Mouse (Mus musculus) heart, adult 8-10 months (tissue): Measurements from ENCODE around the gene Msgn1. TPM values are rescaled to one million over a fixed set of nuclear protein-coding genes. Genes with fewer than 3 reads are reported as not detected.
A peak's percentile ranks its signal among the peaks of the same experiment; 100 is the strongest.

ENCODE experiments used
- DNase-seq: peaks from one replicate; pipeline ENCODE4 v3.0.0; 2022; ENCODE audit warnings: low spot score
- total RNA-seq, 4 experiments: library from RNA; stranded (reverse); gene quantifications; 2 replicates each; pipeline ENCODE4 v1.2.4; 2022

Gene Msgn1
- total RNA-seq: not detected

DNA sequence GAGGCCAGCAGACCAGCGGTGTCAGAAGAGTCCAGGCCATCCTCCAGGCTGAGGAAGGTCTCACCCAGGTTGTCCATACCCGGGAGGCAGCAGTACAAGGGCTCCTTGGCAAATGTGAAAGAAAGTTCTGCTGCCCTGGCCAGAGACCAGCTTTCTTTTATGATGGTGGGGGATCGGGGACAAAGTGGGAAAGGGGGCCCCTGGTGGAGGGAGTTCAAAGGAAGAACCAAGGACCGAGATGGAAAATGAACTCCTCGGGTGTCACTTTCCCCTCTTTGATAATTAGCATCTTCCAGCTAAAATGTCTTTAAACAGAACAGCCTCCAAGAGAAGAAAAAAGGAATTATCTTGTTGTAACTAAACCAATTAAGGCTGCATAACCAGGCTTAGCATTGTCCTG is at the start of gene Msgn1:
TSS of gene Msgn1 (minus strand) at position 101 of the 400 bp plus-strand sequence.
- DNase-seq: no peak

DNA sequence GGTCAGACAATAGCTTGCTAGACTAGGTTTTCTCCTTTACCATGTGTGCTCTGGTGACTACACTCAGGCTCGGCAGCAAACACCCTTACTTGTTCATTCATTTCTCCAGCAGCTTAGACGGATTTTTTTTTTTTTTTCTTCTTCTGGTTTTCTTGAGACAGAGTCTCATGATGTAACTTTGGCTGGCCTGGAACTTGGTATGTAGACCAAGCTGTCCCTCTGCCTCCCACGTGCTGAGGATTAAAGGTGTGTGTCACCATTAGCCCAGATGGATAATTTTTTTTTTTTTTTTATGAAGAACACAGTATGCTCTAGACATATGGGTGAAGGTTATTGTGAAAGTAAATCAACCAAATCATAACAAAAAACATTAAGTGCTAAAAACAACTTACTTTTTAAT is 41.5 kb upstream of the Msgn1 start:
- no peak for DNase-seq

DNA sequence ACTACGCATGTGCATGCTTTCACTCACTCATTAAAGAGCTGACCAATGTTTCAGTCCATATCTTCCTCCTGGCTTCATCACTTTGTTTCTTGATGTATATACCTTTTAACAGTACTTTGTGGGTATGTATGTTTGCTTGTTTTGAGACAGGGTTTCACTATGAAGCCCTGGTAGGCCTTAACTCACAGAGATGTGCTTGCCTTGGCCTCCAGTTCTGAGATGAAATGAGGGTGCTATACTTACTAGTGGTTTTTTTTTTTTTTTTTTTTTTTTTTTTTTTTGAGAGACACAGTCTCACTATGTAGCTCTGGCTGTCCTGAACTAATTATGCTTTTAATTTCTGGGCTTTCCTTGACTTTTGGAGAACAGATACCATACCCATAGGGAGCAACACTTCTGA is 38.7 kb upstream of the Msgn1 start:
- no peak for DNase-seq

DNA sequence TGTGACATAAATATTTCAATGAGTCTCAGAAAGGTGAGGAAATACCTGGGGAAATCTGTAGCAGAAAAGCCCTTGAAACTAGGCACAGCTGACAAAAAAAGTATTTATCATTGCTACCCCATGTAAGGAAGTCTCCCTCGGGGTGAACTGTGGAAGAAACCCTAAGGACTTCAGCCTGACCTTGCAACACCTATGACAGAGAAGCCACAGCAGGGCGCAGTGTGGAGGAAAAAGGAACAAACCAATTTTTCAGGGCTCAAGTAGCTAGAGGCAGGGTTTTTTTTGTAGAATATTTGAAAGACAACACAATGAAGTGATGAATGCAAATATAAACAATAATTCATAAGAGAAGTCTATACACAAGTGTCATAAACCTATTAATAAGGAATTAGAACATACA is 27.2 kb upstream of the Msgn1 start:
- no peak for DNase-seq

DNA sequence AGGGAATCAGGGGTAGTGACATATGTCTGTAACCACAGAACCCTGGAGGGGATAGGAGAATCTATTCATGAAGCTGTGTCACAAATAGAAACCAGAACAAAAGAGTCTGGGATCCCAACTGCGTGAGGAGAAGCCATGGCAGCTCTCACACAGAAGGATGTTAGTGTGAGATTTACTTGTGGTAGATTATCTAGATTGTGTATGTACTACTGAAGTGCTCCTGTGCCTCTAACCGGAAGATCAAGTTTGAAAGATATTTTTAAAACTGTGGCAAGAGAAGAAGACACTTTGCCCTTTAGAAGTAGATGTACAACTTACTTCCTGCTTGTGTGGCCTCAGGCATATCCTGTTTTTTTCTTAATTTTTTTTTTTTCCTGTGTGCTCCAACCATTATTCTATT is 21.5 kb upstream of the Msgn1 start:
- DNase-seq: no peak

DNA sequence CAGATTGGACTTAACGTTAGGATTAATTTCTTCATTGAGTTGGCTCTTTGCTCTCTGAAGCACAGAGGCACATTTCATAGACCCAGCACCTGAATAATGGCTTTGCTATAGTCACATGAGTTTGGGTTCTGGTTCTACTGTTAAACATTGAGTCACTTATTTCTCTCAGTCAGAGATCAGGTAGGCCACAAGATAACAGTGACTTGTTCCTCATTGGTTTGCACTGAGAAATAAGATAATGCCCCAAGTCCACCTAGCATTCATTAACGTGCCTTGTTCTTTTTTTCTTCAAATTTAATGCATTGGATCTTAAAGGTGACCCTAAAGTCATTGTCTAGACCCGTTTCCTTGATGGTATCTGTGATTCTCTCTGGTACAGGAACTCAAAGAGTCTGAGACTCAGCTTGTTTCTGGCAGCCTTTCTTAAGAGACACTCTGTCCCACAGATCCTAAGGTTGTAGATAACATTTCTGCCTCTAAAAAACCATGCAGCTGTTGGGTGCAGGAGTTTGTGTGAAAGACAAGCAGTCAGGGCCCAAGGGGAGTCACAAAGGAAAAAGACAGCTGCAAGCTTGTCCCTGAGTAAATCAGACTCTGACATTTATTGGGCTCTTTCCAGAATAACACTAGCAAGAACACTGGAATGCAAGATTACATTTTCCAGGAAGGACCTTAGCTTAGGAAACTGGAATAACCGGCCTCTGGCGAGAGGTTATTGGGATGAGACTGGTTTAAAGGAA is 17.9 kb upstream of the Msgn1 start:
- peak; percentile 45 for DNase-seq

DNA sequence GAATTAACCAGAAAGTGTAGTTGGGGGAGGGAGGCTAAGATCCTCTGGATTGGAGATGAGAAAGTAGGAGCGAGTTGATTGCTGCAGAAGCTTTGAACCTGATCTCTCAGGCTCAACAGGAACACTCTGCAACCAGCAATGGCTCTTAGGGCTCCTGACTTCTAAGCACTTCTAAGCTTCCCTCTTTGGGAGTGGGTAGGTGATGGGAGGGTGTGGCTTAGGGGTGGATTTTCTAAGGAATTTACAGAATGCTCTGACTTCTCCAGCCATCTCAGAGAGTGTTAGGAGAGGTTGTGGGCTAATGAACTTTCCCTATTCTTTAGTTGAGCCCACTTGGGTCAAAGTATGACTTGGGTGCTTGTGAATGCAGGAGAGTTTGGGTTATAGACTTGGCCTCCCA is 17.4 kb upstream of the Msgn1 start:
- no peak for DNase-seq

DNA sequence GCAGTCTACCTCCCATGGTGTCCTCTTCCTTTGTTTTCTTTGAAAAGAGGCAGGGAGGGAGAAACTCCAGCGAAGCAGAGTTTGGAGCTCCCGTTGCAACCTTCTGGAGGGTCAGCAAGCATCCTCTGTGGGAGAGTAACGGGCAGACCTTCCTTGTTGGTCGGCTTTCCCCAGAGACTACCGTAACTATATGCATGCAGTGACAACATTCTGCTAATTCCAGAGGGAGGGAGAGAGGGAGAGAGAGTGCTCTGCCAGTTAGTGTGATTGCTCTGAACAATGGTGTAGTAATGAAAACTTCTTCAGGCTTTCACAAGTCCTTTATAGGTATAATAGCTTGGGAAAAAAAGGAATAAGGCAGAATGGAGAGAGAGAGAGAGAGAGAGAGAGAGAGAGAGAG is 15.9 kb upstream of the Msgn1 start:
- DNase-seq: no peak

DNA sequence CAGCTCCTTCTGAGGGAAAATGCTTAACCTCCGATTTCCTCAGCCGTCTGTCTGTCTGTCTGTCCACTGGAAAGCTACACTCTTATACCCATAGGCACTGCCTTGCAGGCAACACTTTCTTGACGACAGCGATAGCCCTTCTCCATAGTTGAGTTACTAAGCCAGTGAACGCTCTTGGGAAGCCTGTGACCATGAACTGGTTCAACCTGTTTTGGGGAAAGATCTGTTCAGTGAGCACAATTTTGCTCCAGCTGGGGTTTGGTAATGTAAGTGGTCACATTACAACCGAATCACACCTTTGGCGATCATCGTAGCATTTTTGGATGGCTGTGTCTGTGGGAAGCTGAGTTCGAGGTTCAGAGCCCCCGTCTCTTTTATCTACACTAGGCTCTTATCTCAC is 14.3 kb upstream of the Msgn1 start:
- DNase-seq: no peak

DNA sequence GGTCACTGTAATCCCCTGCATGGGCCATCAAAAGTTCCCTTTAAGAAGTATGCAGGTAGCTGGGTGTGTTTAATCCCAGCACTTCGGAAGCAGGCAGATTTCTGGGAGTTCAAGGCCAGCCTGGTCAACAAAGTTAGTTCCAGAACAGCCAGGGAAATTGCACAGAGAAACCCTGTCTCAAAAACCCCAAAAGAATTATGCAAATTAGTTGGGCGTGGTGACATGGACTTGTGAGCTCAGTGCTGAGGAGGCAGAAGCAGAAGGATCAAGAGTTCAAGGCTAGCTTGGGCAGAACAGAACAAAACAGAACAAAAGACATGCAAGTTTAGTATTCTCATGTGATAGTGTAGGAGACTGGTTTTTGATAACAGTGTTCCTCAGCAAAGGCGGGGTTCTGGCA is 13.8 kb upstream of the Msgn1 start:
- no peak for DNase-seq

DNA sequence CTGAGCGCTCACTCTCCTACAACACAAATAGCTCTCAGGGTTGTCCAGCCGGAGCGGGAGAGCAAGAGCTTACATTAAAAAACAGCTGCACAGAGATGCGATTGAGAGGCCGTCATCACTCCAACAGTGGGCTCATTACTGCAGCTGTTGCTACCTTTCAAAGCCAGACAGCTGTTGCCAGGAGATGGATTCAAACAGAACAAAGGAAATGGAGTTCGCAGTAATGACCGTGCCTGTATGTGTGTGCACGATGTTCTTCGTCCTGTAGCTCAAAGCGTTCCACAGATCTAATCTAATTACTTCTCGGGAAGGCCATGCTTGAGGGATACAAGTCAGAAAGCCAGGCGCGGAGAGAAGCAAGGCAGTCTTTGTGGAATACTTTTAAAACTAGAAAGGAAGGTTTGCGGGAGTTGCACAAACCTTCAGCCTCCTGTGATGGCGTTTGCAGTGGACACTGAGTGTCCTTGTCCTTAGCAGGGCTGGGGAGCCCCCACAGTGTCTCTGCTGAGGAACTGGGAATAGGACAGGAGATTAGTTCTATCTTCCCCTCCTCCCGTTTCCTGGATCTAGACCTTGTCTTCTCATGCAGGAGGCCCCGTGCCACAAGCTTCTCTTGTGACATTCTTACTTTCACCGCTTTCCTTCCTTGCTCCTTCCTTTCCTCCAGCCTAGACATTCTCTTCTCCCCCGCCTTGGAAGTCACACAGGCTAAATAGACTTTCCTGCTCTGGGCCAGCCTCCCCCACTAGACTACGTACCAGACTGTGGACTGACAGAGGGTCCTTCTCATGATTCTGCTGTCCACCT is 13.0 kb upstream of the Msgn1 start:
- DNase-seq: peak; percentile 26

DNA sequence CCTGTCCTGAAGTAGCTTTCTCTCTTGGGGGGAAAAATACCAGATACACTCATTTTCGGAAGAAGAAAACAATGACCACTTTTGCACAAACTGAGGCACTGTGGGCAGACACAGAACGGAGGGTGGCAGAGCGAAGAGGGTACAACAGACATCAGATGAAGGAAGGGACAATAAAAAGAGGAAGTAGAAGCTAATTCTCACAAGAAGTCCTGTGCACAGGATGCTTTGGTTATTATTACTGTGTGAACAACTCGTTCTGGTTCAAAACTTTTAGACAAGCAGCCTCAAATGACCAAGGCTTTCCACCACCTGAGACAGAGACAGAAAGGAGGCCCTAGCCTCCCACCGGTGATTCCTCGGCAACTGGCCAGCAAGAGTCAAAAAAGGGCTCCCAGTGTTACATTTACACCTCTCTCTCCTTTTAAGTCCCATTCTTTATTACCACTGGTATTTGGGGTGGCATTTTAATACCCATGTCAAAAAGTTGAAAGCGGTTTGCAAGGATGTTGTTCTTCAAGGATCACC is 9.0 kb upstream of the Msgn1 start:
- DNase-seq: no peak

DNA sequence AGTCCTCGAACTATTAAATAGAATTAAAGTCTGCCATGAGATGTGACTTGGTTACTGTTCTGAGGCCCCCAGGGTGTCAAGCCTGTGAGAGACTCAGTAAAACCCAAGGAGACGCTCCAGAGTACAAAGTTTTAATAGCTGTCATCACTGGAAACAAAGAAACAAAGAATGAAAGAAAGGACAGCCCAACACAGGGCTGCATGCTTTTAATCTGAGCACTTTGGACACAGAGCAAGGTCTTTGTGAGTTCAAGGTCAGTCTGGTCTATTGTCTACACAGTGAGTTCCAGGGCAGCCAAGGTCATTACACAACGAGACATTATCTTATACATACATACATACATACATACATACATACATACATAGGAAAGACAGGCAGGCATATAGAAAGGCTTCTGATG is 7.7 kb upstream of the Msgn1 start:
- no peak for DNase-seq

DNA sequence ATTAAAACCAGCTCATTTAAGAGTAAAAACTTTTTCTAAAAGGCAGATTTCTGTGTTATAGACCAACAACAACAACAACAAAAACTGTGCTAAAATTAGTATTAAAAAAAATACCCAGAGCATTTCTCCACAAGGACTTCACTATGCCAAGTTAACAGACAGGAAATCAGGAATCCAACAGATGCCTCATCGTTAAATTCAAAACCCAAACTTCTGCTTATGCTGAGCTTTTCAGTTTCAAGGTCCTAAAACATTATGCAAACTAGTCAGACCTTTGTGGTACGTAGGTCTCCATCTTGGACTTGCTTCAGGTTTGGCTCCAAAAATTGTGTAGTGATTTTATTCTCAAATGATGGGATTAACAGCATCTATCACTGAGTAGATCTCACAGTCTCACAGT is 6.8 kb upstream of the Msgn1 start:
- no peak for DNase-seq

DNA sequence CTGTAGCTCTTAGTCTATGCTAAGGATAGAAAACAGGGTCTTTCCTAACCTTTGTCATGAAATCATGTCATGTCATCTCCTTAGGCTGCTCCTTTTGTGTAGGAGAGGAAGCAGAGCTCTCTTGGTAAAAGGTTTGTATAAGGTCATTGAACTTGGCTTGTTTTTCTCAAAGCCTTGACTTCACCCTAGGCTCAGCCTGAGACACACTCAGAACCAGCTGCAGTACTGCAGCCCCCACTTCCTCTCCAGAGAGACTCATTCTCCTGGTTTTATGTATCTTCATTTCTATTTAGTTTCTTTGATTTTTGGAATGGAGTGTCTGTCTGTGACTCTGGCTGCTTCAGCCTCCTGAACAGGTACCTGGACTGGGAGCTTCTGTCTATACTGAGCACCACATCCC is 6.0 kb upstream of the Msgn1 start:
- no peak for DNase-seq

DNA sequence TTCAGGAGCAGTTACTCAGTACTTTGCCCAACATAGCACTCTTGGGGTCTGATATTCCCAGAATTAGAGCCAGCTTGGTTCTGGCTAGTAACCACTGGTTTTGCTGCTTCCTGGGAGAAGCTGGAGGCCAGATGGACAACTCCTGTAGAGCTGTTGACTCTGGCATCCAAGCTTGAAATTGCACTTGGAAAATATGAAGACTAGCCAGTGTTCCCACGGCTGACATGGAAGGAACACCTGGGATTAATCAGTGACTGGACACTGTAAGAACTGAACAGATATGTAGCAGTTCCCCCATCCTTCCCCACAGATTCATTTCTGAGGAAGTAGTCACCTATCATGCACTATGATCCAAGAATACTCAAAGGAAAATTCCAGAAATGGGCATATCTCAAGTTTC is 4.1 kb upstream of the Msgn1 start:
- DNase-seq: no peak

DNA sequence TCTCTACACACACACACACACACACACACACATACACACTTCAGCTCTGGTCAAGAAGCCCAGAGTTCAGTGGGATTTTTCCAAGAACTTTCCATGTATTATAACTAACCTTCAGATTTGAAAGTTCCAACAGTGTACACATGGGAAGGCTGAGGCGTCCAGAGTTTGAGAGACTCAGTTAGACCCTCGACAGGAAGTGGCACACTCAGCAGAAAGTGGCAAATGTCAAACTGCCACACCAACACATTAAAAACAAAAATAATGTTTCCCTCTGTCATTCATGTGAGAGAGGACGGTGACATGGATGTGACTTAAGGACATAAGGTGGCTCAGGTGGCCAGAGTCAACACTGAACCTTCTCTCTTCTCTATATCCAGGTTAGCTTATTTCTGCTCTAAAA is 1.6 kb upstream of the Msgn1 start:
- no peak for DNase-seq

DNA sequence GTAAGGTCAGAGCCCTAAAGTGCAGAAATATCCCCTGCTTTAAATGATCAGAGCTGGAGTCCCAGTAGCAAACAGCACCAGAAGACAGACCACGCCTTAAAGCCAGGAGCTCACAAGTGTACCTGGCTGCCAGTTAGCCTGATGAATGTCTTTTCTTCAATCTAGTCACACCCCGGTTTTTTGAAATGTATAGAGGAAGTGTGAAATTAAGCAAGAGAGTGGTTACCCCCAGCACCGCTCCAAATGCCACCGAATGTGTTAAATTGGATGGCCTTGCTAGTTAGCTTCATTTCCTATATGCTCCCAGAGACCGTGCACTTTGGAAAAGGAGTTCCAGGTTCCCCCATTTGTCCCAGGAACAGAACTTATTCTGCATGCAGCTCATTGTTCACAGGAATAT is 864 bp upstream of the Msgn1 start:
- no peak for DNase-seq

DNA sequence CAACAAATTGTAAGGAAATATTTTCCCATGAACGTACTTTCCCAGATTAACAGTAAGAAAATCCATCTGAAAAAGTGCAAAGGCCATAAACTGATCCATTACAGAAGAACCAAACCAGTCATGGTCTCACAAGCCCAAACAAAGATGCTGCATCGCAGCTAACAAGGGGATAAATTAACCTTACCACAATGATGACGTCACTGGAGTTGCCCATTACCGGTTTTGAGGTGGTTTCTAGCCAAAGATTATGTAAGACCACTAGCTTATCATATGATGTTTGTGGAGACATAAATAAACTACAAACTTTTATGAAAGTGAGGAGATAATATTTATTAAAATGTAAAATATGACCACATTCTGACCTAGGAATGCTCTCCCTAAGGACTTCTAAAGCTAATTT is 2.5 kb downstream of the Msgn1 start:
- DNase-seq: no peak

DNA sequence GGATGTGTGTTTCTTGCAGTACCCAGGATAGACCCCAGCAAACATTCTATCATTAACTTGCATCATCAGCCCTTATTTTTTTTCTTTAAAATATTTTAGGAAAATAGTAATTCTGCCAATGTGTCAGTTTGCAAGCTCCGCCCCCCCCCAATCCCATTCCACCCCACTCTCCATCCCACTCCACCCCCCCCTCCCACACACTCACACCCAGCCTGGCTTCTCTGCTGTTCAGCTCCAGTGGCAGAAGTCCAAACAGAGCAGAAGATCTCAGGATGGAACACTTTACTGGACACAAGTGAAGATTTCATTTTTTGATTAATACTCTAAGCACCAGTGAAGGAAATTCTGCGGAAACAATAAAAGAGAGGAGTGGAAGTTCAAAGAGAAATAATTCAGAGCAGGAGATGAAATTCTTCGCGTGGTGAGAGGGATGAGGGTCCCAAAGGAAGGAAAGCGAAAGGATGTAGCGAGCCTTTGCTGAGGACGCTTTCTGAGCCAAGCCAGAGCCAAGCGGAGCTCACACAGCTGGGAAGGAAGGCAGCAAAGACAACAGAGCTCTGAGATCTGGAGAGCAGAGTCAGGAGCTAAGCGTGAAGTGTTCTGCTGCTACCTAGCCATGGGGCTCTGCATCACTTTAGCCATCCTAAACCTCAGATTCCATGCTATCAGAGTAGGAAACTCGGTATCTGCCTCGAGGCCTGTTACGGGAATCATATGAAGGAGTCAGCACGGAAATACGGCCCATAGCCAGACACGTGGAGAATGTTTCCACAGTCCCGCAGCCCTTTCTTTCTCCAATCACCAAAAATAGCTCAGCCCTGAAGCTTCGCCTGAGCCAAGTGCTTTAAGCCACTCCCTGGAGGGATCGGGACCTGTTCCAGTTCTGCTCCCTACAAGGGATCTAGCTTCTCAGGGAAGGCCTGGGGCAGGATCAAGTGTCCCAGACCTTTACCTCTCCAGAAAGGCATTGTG is 4.8 kb downstream of the Msgn1 start:
- DNase-seq: peak; percentile 90

DNA sequence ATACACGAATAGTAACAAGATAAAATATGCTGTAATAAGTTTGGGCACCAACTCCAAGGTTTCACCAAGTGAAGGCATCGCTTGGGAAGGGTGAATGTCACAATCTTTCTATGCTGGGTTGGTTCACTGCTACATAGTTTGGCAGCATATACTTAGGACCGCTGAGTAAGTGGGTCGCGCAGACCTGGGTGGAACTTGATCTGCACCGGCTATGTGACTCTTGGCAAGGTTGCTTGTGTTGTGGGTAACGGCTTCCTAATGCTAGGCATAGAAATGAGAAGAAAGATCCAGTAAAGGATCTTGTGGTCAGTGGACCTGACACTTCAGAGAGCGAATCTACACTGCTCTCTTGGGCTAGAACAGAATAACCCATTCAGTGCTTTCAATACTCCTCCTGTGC is 6.3 kb downstream of the Msgn1 start:
- no peak for DNase-seq

DNA sequence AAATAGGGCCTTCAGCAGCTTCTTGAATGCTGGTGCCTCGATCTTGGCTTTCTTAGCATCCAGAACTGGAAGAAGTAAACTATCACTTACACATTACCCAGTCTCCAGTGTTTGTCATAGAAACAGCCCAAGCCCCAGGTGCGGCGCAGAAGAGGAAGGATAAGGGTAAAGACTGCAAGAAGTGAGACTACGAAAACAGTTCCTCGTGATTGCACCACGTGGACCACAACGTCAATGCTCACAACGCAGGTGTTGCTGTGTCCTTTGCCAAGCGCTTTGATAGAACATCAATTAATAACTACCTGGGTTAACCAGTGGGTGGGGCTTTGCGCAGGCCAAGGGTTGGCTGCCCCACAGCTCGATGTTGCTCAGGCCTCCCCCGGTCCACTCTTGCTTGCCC is 8.1 kb downstream of the Msgn1 start:
- no peak for DNase-seq
